In genomic region chr7:100844385-100845025, GRCm38 (mm10) we compare ENCODE assay signal across 9 mouse cellular contexts. TPM values are rescaled to one million over a fixed set of nuclear protein-coding genes. Genes with fewer than 3 reads are reported as not detected.
A peak's percentile ranks its signal among the peaks of the same experiment; 100 is the strongest.
DNase-seq lines count a peak whose midpoint lies in the region; ATAC-seq and TF ChIP-seq lines count a peak whose summit lies in the region.
"Had no signal": no experiment of that assay in that cellular context is flagged by ENCODE, and none has a peak within 500 bp of the region (broad histone marks: within the 10 kb centered on the region; RNA-seq: fewer than 3 reads in every experiment).

No protein-coding gene starts in this region.

- H3K4me2 ChIP-seq in neural tube, embryonic 11.5 days (ENCODE audit: low read depth): no peak overlapping the region
- H3K4me2 ChIP-seq in neural tube, embryonic 15.5 days: no peak overlapping the region
- peak overlapping the region; percentile 79 for H3K4me2 ChIP-seq in liver, embryonic 13.5 days
- no peak overlapping the region for H3K4me2 ChIP-seq in stomach, postnatal 0 days (replicated peaks; ENCODE audit: low read depth)

- H3K36me3 ChIP-seq in heart, embryonic 10.5 days: peaks cover 25% of the 10 kb centered on the region
- peaks cover 3% of the 10 kb centered on the region for H3K36me3 ChIP-seq in neural tube, embryonic 11.5 days (ENCODE audit: control insufficient read depth, insufficient read depth, low read length)
- H3K36me3 ChIP-seq in neural tube, embryonic 15.5 days: peaks cover 9% of the 10 kb centered on the region; the same call in 1 of the 2 replicates
- H3K36me3 ChIP-seq in liver, embryonic 13.5 days: peaks cover 52% of the 10 kb centered on the region
- no peaks in the 10 kb centered on the region for H3K36me3 ChIP-seq in stomach, postnatal 0 days (ENCODE audit: control insufficient read depth, insufficient read depth, low read length)

- no peaks in the 10 kb centered on the region for H3K9me3 ChIP-seq in heart, embryonic 10.5 days
- H3K9me3 ChIP-seq in neural tube, embryonic 11.5 days (ENCODE audit: control insufficient read depth, low read length): no peaks in the 10 kb centered on the region
- no peaks in the 10 kb centered on the region for H3K9me3 ChIP-seq in neural tube, embryonic 15.5 days (replicated peaks)
- H3K9me3 ChIP-seq in liver, embryonic 13.5 days (replicated peaks): no peaks in the 10 kb centered on the region
- H3K9me3 ChIP-seq in stomach, postnatal 0 days (ENCODE audit: control insufficient read depth, low read length): no peaks in the 10 kb centered on the region

- intact Hi-C loops in heart, postnatal 14 days (cut with DNase I): no loop called here

- no peaks in the 10 kb centered on the region for H3K27me3 ChIP-seq in heart, embryonic 10.5 days (ENCODE audit: insufficient read depth, poor library complexity, severe bottlenecking)
- H3K27me3 ChIP-seq in neural tube, embryonic 11.5 days (ENCODE audit: control insufficient read depth, insufficient read depth, low read length): no peaks in the 10 kb centered on the region
- H3K27me3 ChIP-seq in neural tube, embryonic 15.5 days (replicated peaks): no peaks in the 10 kb centered on the region
- H3K27me3 ChIP-seq in liver, embryonic 13.5 days: no peaks in the 10 kb centered on the region
- H3K27me3 ChIP-seq in stomach, postnatal 0 days (ENCODE audit: control insufficient read depth, insufficient read depth, low read length): no peaks in the 10 kb centered on the region

- H3K4me3 ChIP-seq in heart, embryonic 10.5 days: no peak overlapping the region
- no peak overlapping the region for H3K4me3 ChIP-seq in neural tube, embryonic 11.5 days (ENCODE audit: low read depth, low read length)
- H3K4me3 ChIP-seq in neural tube, embryonic 15.5 days (replicated peaks): no peak overlapping the region
- peak overlapping the region; percentile 44 for H3K4me3 ChIP-seq in liver, embryonic 13.5 days (replicated peaks)
- no peak overlapping the region for H3K4me3 ChIP-seq in stomach, postnatal 0 days (ENCODE audit: low read depth, low read length)

- H3K4me1 ChIP-seq in heart, embryonic 10.5 days: peaks cover 24% of the 10 kb centered on the region
- no peaks in the 10 kb centered on the region for H3K4me1 ChIP-seq in neural tube, embryonic 11.5 days (ENCODE audit: control insufficient read depth, insufficient read depth, low read length)
- peaks cover 13% of the 10 kb centered on the region; the same call in 1 of the 2 replicates for H3K4me1 ChIP-seq in neural tube, embryonic 15.5 days
- H3K4me1 ChIP-seq in liver, embryonic 13.5 days (replicated peaks): peaks cover 92% of the 10 kb centered on the region
- H3K4me1 ChIP-seq in stomach, postnatal 0 days (replicated peaks; ENCODE audit: control insufficient read depth, insufficient read depth): no peaks in the 10 kb centered on the region

- no peak overlapping the region for H3K9ac ChIP-seq in neural tube, embryonic 11.5 days (ENCODE audit: low read length)
- no peak overlapping the region for H3K9ac ChIP-seq in neural tube, embryonic 15.5 days (replicated peaks)
- peak overlapping the region; percentile 72 for H3K9ac ChIP-seq in liver, embryonic 13.5 days
- H3K9ac ChIP-seq in stomach, postnatal 0 days (ENCODE audit: low read length): no peak overlapping the region

- 0 out of 2 replicates have a peak overlapping the region, but pooled peaks have one; percentile 13 for H3K27ac ChIP-seq in heart, embryonic 10.5 days
- no peak overlapping the region for H3K27ac ChIP-seq in neural tube, embryonic 11.5 days (ENCODE audit: low read depth, low read length)
- H3K27ac ChIP-seq in neural tube, embryonic 15.5 days (replicated peaks): no peak overlapping the region
- peak overlapping the region; percentile 99 for H3K27ac ChIP-seq in liver, embryonic 13.5 days
- H3K27ac ChIP-seq in stomach, postnatal 0 days (replicated peaks): peak overlapping the region; percentile 75

- no peak for TF ChIP-seq EP300 in stomach, postnatal 0 days (optimal IDR thresholded peaks at IDR 0.05)

- no peak for ATAC-seq in neural tube, embryonic 11.5 days (ENCODE audit: insufficient read depth, low FRiP score, low TSS enrichment)
- no peak for ATAC-seq in neural tube, embryonic 15.5 days (ENCODE audit: low FRiP score)
- ATAC-seq in liver, embryonic 13.5 days (ENCODE audit: low read depth): peak; percentile 93
- ATAC-seq in stomach, postnatal 0 days (ENCODE audit: low FRiP score, low TSS enrichment): no peak
- ATAC-seq: forebrain, embryonic 14.5 days had no signal

- peak; percentile 77 for DNase-seq in heart, embryonic 10.5 days (ENCODE audit: low spot score)
- DNase-seq in heart, postnatal 14 days: no peak
- peak; percentile 8 for DNase-seq in neural tube, embryonic 11.5 days (ENCODE audit: low spot score)
- DNase-seq in liver, embryonic 13.5 days: peak; percentile 85
- DNase-seq in stomach, postnatal 0 days (ENCODE audit: low spot score): no peak
- no peak for DNase-seq in T-cell, adult 2 months (ENCODE audit: low spot score)
- no peak for DNase-seq in urinary bladder, adult 18-20 months (ENCODE audit: low spot score in 2 of 2)

- WGBS in heart, embryonic 10.5 days: 31% methylated on average over 2 of the region's 2 CpGs
- 89% methylated on average over 2 of the region's 2 CpGs for WGBS in neural tube, embryonic 11.5 days
- WGBS in neural tube, embryonic 15.5 days: 77% methylated on average over 2 of the region's 2 CpGs
- 10% methylated on average over 2 of the region's 2 CpGs for WGBS in liver, embryonic 13.5 days (ENCODE audit: insufficient replicate concordance)
- 56% methylated on average over 2 of the region's 2 CpGs for WGBS in stomach, postnatal 0 days

- no peak for TF ChIP-seq CTCF in stomach, postnatal 0 days (IDR thresholded peaks at IDR 0.05; ENCODE audit: low read depth)

RNA-seq across cellular contexts. Expression of gene Relt, which starts 18.7 kb away (rescaled TPM):
- polyA plus RNA-seq in heart, embryonic 10.5 days (2016; fragmentation: Nextera tagmentation; extraction: Ambion mirVana): 4.4 and 5.3 TPM in 2 replicates
- 1 to 10 TPM; 2.4 to 3.3 TPM for total RNA-seq in heart, postnatal 14 days (2021)
- polyA plus RNA-seq in neural tube, embryonic 11.5 days (2014; fragmentation: Nextera tagmentation; extraction: Ambion mirVana): 2.6 and 3.9 TPM in 2 replicates
- polyA plus RNA-seq in neural tube, embryonic 15.5 days (2015; fragmentation: Nextera tagmentation; extraction: Ambion mirVana): 5.9 and 6.3 TPM in 2 replicates
- polyA plus RNA-seq in liver, embryonic 13.5 days (2015; fragmentation: Nextera tagmentation; extraction: Ambion mirVana): 15.3 and 16.7 TPM in 2 replicates
- polyA plus RNA-seq in stomach, postnatal 0 days (2015; fragmentation: Nextera tagmentation; extraction: Ambion mirVana): 0.71 and 1.2 TPM in 2 replicates

Comparison
In these comparisons a context has a peak if more than half of its experiments do, and no peak if none do; other contexts are left out.
1. DNase-seq: peak in heart, embryonic 10.5 days (single experiment), neural tube, embryonic 11.5 days (single experiment) and liver, embryonic 13.5 days (single experiment); none in heart, postnatal 14 days (0 of 2), stomach, postnatal 0 days (single experiment), T-cell, adult 2 months (single experiment) and urinary bladder, adult 18-20 months (0 of 2).
2. H3K27ac ChIP-seq: peak in heart, embryonic 10.5 days (single experiment), liver, embryonic 13.5 days (single experiment) and stomach, postnatal 0 days (single experiment); none in neural tube, embryonic 11.5 days (single experiment) and neural tube, embryonic 15.5 days (single experiment).